Mouse (Mus musculus): Measurements from ENCODE around the gene Znrf3. TPM values are rescaled to one million over a fixed set of nuclear protein-coding genes. Genes with fewer than 3 reads are reported as not detected.

Gene Znrf3
- polyA plus RNA-seq, 1 experiment from 2014 or later = 8.1 TPM

Other genes with a start within 250 kb of the Znrf3 start
- gene Kremen1, start 183.3 kb downstream of the Znrf3 start, polyA plus RNA-seq (2015; fragmentation: Nextera tagmentation; extraction: Ambion mirVana) = 7.7 and 8.5 TPM in 2 replicates
- 136 and 166 TPM in 2 replicates for gene Xbp1, start 75.8 kb upstream of the Znrf3 start, polyA plus RNA-seq (2015; fragmentation: Nextera tagmentation; extraction: Ambion mirVana)
- 12.2 and 14.3 TPM in 2 replicates for gene Ccdc117, start 97.3 kb upstream of the Znrf3 start, polyA plus RNA-seq (2015; fragmentation: Nextera tagmentation; extraction: Ambion mirVana)
- gene Ankrd36, start 124.8 kb upstream of the Znrf3 start, polyA plus RNA-seq (2015; fragmentation: Nextera tagmentation; extraction: Ambion mirVana) = not detected in 2 replicates